8 mouse cellular contexts compared by ENCODE assay signal in genomic region chr2:75137983-75138745, GRCm38 (mm10).
A peak's percentile ranks its signal among the peaks of the same experiment; 100 is the strongest.
DNase-seq lines count a peak whose midpoint lies in the region; ATAC-seq and TF ChIP-seq lines count a peak whose summit lies in the region.

No protein-coding gene starts in this region.

- WGBS in embryonic facial prominence, embryonic 15.5 days, result 1% methylated on average over 29 of the region's 29 CpGs
- whole genome bisulfite sequencing in heart, embryonic 14.5 days, result 5% methylated on average over 29 of the region's 29 CpGs
- 8% methylated on average over 29 of the region's 29 CpGs for WGBS in kidney, postnatal 0 days
- 6% methylated on average over 29 of the region's 29 CpGs for WGBS in liver, embryonic 13.5 days (ENCODE audit: insufficient replicate concordance)
- 3% methylated on average over 29 of the region's 29 CpGs for WGBS in neural tube, embryonic 12.5 days

- DNase-seq in B cell, adult 2 months, result peak; percentile 13 to 20
- peak; percentile 84 for DNase-seq in adrenal gland, postnatal 25 days
- peak; percentile 76 for DNase-seq in kidney, postnatal 0 days (ENCODE audit: low spot score)
- no peak for DNase-seq in liver, embryonic 13.5 days
- peak; percentile 78 for DNase-seq in thymus, postnatal 14 days

- peak; percentile 90 for TF ChIP-seq CTCF in kidney, postnatal 0 days (IDR thresholded peaks at IDR 0.05; ENCODE audit: low read depth)

- H3K27ac ChIP-seq in embryonic facial prominence, embryonic 15.5 days (replicated peaks), result no peak overlapping the region
- no peak overlapping the region for H3K27ac ChIP-seq in heart, embryonic 14.5 days (replicated peaks in 1 of 2; ENCODE audit: control insufficient read depth in 1 of 2, insufficient read depth in 1 of 2, low read depth in 2 of 2, low read length in 2 of 2)
- 0 out of 2 replicates have a peak overlapping the region, but pooled peaks have one; percentile 73 for H3K27ac ChIP-seq in kidney, postnatal 0 days
- no peak overlapping the region for H3K27ac ChIP-seq in liver, embryonic 13.5 days
- no peak overlapping the region for H3K27ac ChIP-seq in neural tube, embryonic 12.5 days

- peak overlapping the region; percentile 36 for H3K4me3 ChIP-seq in embryonic facial prominence, embryonic 15.5 days (replicated peaks)
- H3K4me3 ChIP-seq in heart, embryonic 14.5 days (ENCODE audit: control insufficient read depth in 1 of 2, insufficient read depth in 1 of 2, low read depth in 1 of 2, low read length in 2 of 2), result peak overlapping the region; percentile 41 to 47
- peak overlapping the region; percentile 48 for H3K4me3 ChIP-seq in kidney, postnatal 0 days (replicated peaks; ENCODE audit: low read depth, low read length)
- peak overlapping the region; percentile 32 for H3K4me3 ChIP-seq in liver, embryonic 13.5 days (replicated peaks)
- H3K4me3 ChIP-seq in neural tube, embryonic 12.5 days, result peak overlapping the region; percentile 41

- peaks cover 78% of the 10 kb centered on the region for H3K27me3 ChIP-seq in embryonic facial prominence, embryonic 15.5 days
- peaks cover 72% of the 10 kb centered on the region for H3K27me3 ChIP-seq in heart, embryonic 14.5 days (ENCODE audit: control insufficient read depth, insufficient read depth, low read length)
- peaks cover 4% of the 10 kb centered on the region; the same call in 1 of the 2 replicates for H3K27me3 ChIP-seq in kidney, postnatal 0 days (ENCODE audit: insufficient read depth, low read length)
- peaks cover 56% of the 10 kb centered on the region for H3K27me3 ChIP-seq in liver, embryonic 13.5 days
- peaks cover 10% of the 10 kb centered on the region for H3K27me3 ChIP-seq in neural tube, embryonic 12.5 days (replicated peaks)

- peaks cover 10% of the 10 kb centered on the region for H3K4me1 ChIP-seq in embryonic facial prominence, embryonic 15.5 days
- H3K4me1 ChIP-seq in heart, embryonic 14.5 days (ENCODE audit: control insufficient read depth in 2 of 2, insufficient read depth in 2 of 2, low read length in 2 of 2), result peaks cover 5 to 9% of the 10 kb centered on the region in 2 experiments; a peak in 1 of 4 replicates
- peaks cover 11% of the 10 kb centered on the region for H3K4me1 ChIP-seq in kidney, postnatal 0 days (replicated peaks; ENCODE audit: insufficient read depth, low read length)
- H3K4me1 ChIP-seq in liver, embryonic 13.5 days (replicated peaks), result 0 out of 2 replicates have a peak, but pooled peaks cover 6% of the 10 kb centered on the region
- peaks cover 14% of the 10 kb centered on the region for H3K4me1 ChIP-seq in neural tube, embryonic 12.5 days

- H3K9me3 ChIP-seq in embryonic facial prominence, embryonic 15.5 days (replicated peaks), result no peaks in the 10 kb centered on the region
- no peaks in the 10 kb centered on the region for H3K9me3 ChIP-seq in heart, embryonic 14.5 days (ENCODE audit: control insufficient read depth, low read length)
- no peaks in the 10 kb centered on the region for H3K9me3 ChIP-seq in kidney, postnatal 0 days (replicated peaks; ENCODE audit: low read length)
- H3K9me3 ChIP-seq in liver, embryonic 13.5 days (replicated peaks), result no peaks in the 10 kb centered on the region
- H3K9me3 ChIP-seq in neural tube, embryonic 12.5 days, result no peaks in the 10 kb centered on the region

- H3K36me3 ChIP-seq in embryonic facial prominence, embryonic 15.5 days, result no peaks in the 10 kb centered on the region
- H3K36me3 ChIP-seq in heart, embryonic 14.5 days (ENCODE audit: control insufficient read depth, insufficient read depth, low read length), result no peaks in the 10 kb centered on the region
- H3K36me3 ChIP-seq in kidney, postnatal 0 days (ENCODE audit: insufficient read depth, low read length), result no peaks in the 10 kb centered on the region
- H3K36me3 ChIP-seq in liver, embryonic 13.5 days, result no peaks in the 10 kb centered on the region
- H3K36me3 ChIP-seq in neural tube, embryonic 12.5 days, result no peaks in the 10 kb centered on the region

- 0 out of 2 replicates have a peak, but pooled peaks have one; percentile 51 for ATAC-seq in embryonic facial prominence, embryonic 15.5 days (ENCODE audit: insufficient number of reproducible peaks, low FRiP score, low TSS enrichment, low read depth)
- no peak for ATAC-seq in heart, embryonic 14.5 days (ENCODE audit: insufficient number of reproducible peaks, insufficient read depth, low FRiP score, low read depth)
- ATAC-seq in kidney, postnatal 0 days (replicated peaks; ENCODE audit: low FRiP score, low read depth), result peak; percentile 60; the same call in 1 of the 2 replicates
- ATAC-seq in liver, embryonic 13.5 days (ENCODE audit: low read depth), result no peak
- ATAC-seq in neural tube, embryonic 12.5 days (ENCODE audit: low FRiP score, low read depth), result peak; percentile 76

- H3K4me2 ChIP-seq in embryonic facial prominence, embryonic 15.5 days (replicated peaks), result peak overlapping the region; percentile 76
- H3K4me2 ChIP-seq in heart, embryonic 14.5 days (ENCODE audit: low read length), result peak overlapping the region; percentile 96
- H3K4me2 ChIP-seq in kidney, postnatal 0 days (ENCODE audit: low read length), result peak overlapping the region; percentile 98
- peak overlapping the region; percentile 57 for H3K4me2 ChIP-seq in liver, embryonic 13.5 days
- peak overlapping the region; percentile 82 for H3K4me2 ChIP-seq in neural tube, embryonic 12.5 days (replicated peaks)

- no peak overlapping the region for H3K9ac ChIP-seq in embryonic facial prominence, embryonic 15.5 days
- H3K9ac ChIP-seq in heart, embryonic 14.5 days (ENCODE audit: low read length), result peak overlapping the region; percentile 61
- peak overlapping the region; percentile 65 for H3K9ac ChIP-seq in kidney, postnatal 0 days (ENCODE audit: low read depth, low read length)
- H3K9ac ChIP-seq in liver, embryonic 13.5 days, result no peak overlapping the region
- peak overlapping the region; percentile 65; the same call in 1 of the 2 replicates for H3K9ac ChIP-seq in neural tube, embryonic 12.5 days

Comparison
In these comparisons a context has a peak if more than half of its experiments do, and no peak if none do; other contexts are left out.
1. ATAC-seq: peak in embryonic facial prominence, embryonic 15.5 days (single experiment), kidney, postnatal 0 days (single experiment) and neural tube, embryonic 12.5 days (single experiment); none in heart, embryonic 14.5 days (single experiment) and liver, embryonic 13.5 days (single experiment).
2. H3K9ac ChIP-seq: peak in heart, embryonic 14.5 days (single experiment), kidney, postnatal 0 days (single experiment) and neural tube, embryonic 12.5 days (single experiment); none in embryonic facial prominence, embryonic 15.5 days (single experiment) and liver, embryonic 13.5 days (single experiment).
3. Peak in every context shown above with its lines, with median percentiles within 50 percentile points of each other: H3K4me2 ChIP-seq and H3K4me3 ChIP-seq.